Mouse (Mus musculus): ENCODE data around the gene Dcdc2b. TPM values are rescaled to one million over a fixed set of nuclear protein-coding genes. Genes with fewer than 3 reads are reported as not detected.

Gene Dcdc2b
- 2.6 and 3.7 TPM in 2 replicates for polyA plus RNA-seq (2014; fragmentation: Nextera tagmentation; extraction: Ambion mirVana)

GRCm38 (mm10) chr4:129614093-129614492, at the start of gene Dcdc2b:
Gene Dcdc2b, minus strand, starts transcription at chr4:129614257.
- H3K4me2 ChIP-seq (ENCODE audit: low read length), result no peak within 1 kb of the TSS
- H3K9me3 ChIP-seq (ENCODE audit: control insufficient read depth, low read length), result no peaks in the 10 kb centered on the region
- H3K36me3 ChIP-seq (ENCODE audit: control insufficient read depth, insufficient read depth, low read length), result peaks cover 25% of the 10 kb centered on the region
- no peaks in the 10 kb centered on the region for H3K27me3 ChIP-seq (replicated peaks; ENCODE audit: control insufficient read depth, insufficient read depth, low read length)
- H3K4me1 ChIP-seq (replicated peaks; ENCODE audit: control insufficient read depth, insufficient read depth, low read length), result peaks cover 6% of the 10 kb centered on the region
- H3K27ac ChIP-seq (ENCODE audit: low read depth), result no peak within 1 kb of the TSS
- H3K4me3 ChIP-seq (ENCODE audit: low read depth, low read length), result no peak within 1 kb of the TSS
- no peak within 1 kb of the TSS for H3K9ac ChIP-seq (ENCODE audit: low read length)
- WGBS, result 84% methylated on average over 6 of the region's 6 CpGs
- no peak for DNase-seq (ENCODE audit: low spot score)
- no peak for ATAC-seq (replicated peaks; ENCODE audit: low FRiP score, low TSS enrichment, low read depth)

DNA sequence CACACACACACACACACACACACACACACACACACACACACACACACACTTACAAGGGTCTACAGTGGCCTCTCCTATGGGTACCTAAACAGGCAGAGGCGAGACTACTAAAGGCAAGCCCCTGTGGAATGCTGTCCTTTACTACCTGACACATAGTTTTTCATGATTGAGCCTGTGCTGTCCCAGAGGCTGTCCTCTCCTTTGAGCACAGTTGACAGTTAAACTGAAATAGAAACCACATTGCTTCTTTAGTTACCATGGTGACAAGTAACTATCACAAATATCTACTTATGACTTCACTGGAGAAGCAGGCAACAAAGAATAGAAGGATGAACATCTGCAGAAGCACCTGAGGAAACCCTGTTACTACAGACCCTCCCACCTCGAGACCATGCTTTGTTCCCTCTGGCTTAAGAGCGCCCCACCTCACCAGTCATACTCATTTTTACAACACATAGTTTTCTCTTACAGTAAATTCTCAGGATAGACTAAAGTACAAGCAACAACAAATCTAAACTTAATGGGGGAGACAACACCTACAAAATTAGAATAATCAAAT, 48.3 kb upstream of the Dcdc2b start:
- no peak overlapping the region for H3K9ac ChIP-seq (ENCODE audit: low read length)
- no peak overlapping the region for H3K4me2 ChIP-seq (ENCODE audit: low read length)
- H3K4me1 ChIP-seq (replicated peaks; ENCODE audit: control insufficient read depth, insufficient read depth, low read length), result peaks cover 6% of the 10 kb centered on the region; the same call in 1 of the 2 replicates
- H3K36me3 ChIP-seq (ENCODE audit: control insufficient read depth, insufficient read depth, low read length), result peaks cover 56% of the 10 kb centered on the region
- no peaks in the 10 kb centered on the region for H3K9me3 ChIP-seq (ENCODE audit: control insufficient read depth, low read length)
- 85% methylated on average over 3 of the region's 3 CpGs for WGBS
- no peak for ATAC-seq (replicated peaks; ENCODE audit: low FRiP score, low TSS enrichment, low read depth)
- no peak for DNase-seq (ENCODE audit: low spot score)
- H3K27ac ChIP-seq (ENCODE audit: low read depth), result no peak overlapping the region
- no peak overlapping the region for H3K4me3 ChIP-seq (ENCODE audit: low read depth, low read length)
- no peaks in the 10 kb centered on the region for H3K27me3 ChIP-seq (replicated peaks; ENCODE audit: control insufficient read depth, insufficient read depth, low read length)

- ATAC-seq (replicated peaks; ENCODE audit: low FRiP score, low TSS enrichment, low read depth), result no peak
- WGBS, result 42% methylated on average over 3 of the region's 3 CpGs
Observed at GRCm38 (mm10) chr4:129661584-129661983, 47.5 kb upstream of the Dcdc2b start.

GRCm38 (mm10) chr4:129654770-129655169, 40.7 kb upstream of the Dcdc2b start:
- Histone ChIP-seq H3K9me3 (ENCODE audit: control insufficient read depth, low read length) (no peaks in the 10 kb centered on the region), H3K36me3 (ENCODE audit: control insufficient read depth, insufficient read depth, low read length) (peaks cover 98% of the 10 kb centered on the region), H3K4me3 (ENCODE audit: low read depth, low read length) (no peak overlapping the region), H3K4me2 (ENCODE audit: low read length) (no peak overlapping the region), H3K27ac (ENCODE audit: low read depth) (no peak overlapping the region), H3K4me1 (replicated peaks; ENCODE audit: control insufficient read depth, insufficient read depth, low read length) (no peaks in the 10 kb centered on the region), H3K9ac (ENCODE audit: low read length) (no peak overlapping the region), H3K27me3 (replicated peaks; ENCODE audit: control insufficient read depth, insufficient read depth, low read length) (no peaks in the 10 kb centered on the region)
- ATAC-seq (replicated peaks; ENCODE audit: low FRiP score, low TSS enrichment, low read depth), result no peak
- 90% methylated on average over 14 of the region's 14 CpGs for WGBS
- no peak for DNase-seq (ENCODE audit: low spot score)

More at GRCm38 (mm10) chr4:129661584-129661983, 47.5 kb upstream of the Dcdc2b start:
- peaks cover 60% of the 10 kb centered on the region for H3K36me3 ChIP-seq (ENCODE audit: control insufficient read depth, insufficient read depth, low read length)
- peaks cover 6% of the 10 kb centered on the region; the same call in 1 of the 2 replicates for H3K4me1 ChIP-seq (replicated peaks; ENCODE audit: control insufficient read depth, insufficient read depth, low read length)
- peak overlapping the region; percentile 23; the same call in 1 of the 2 replicates for H3K27ac ChIP-seq (ENCODE audit: low read depth)
- DNase-seq (ENCODE audit: low spot score), result no peak
- no peak overlapping the region for H3K4me3 ChIP-seq (ENCODE audit: low read depth, low read length)
- H3K9me3 ChIP-seq (ENCODE audit: control insufficient read depth, low read length), result no peaks in the 10 kb centered on the region
- H3K4me2 ChIP-seq (ENCODE audit: low read length), result no peak overlapping the region
- H3K27me3 ChIP-seq (replicated peaks; ENCODE audit: control insufficient read depth, insufficient read depth, low read length), result no peaks in the 10 kb centered on the region
- no peak overlapping the region for H3K9ac ChIP-seq (ENCODE audit: low read length)

DNA sequence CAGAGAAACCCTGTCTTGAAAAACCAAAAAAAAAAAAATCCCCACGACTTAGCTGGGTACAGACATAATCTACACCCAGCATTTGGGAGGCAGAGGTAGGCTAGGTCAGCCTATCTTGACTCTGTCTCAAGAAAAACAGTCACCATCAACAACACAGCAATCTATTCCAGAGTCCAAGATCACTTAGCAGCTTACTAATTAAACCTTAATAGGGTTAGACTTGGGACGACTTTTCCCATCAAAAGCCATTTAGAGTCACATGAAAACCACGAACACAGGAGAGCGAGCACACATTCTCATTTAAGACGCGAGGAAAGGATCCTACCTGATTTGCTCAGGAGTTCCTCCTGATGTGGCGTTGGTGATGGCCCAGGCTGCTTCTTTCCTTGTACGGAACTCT, 36.3 kb upstream of the Dcdc2b start:
- no peak overlapping the region for H3K9ac ChIP-seq (ENCODE audit: low read length)
- H3K9me3 ChIP-seq (ENCODE audit: control insufficient read depth, low read length), result no peaks in the 10 kb centered on the region
- no peak overlapping the region for H3K27ac ChIP-seq (ENCODE audit: low read depth)
- 96% methylated on average over 8 of the region's 8 CpGs for WGBS
- no peak for ATAC-seq (replicated peaks; ENCODE audit: low FRiP score, low TSS enrichment, low read depth)
- peaks cover 98% of the 10 kb centered on the region for H3K36me3 ChIP-seq (ENCODE audit: control insufficient read depth, insufficient read depth, low read length)
- no peaks in the 10 kb centered on the region for H3K27me3 ChIP-seq (replicated peaks; ENCODE audit: control insufficient read depth, insufficient read depth, low read length)
- DNase-seq (ENCODE audit: low spot score), result no peak
- H3K4me3 ChIP-seq (ENCODE audit: low read depth, low read length), result no peak overlapping the region
- no peak overlapping the region for H3K4me2 ChIP-seq (ENCODE audit: low read length)
- H3K4me1 ChIP-seq (replicated peaks; ENCODE audit: control insufficient read depth, insufficient read depth, low read length), result no peaks in the 10 kb centered on the region

DNA sequence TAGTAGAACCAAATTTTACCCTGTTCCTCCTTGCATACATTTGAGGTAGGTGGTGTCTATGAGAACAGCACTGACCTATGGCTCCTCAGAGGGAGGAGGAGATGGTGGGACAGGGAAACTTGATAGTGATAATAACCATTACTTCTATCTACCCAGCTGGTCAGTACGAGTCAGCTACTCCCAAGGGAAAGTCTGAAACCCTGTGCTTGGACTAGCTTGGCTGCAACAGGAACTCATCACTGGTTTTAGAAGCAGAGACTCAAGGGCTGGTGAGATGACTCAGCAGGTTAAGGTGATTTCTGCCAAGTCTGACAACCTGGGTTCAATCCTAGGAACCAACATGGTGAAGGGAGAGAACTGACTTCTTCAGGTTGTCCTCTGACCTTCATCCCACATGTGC, 34.6 kb upstream of the Dcdc2b start:
- no peak overlapping the region for H3K9ac ChIP-seq (ENCODE audit: low read length)
- peaks cover 96% of the 10 kb centered on the region for H3K36me3 ChIP-seq (ENCODE audit: control insufficient read depth, insufficient read depth, low read length)
- H3K27ac ChIP-seq (ENCODE audit: low read depth), result no peak overlapping the region
- no peak overlapping the region for H3K4me2 ChIP-seq (ENCODE audit: low read length)
- no peak overlapping the region for H3K4me3 ChIP-seq (ENCODE audit: low read depth, low read length)
- DNase-seq (ENCODE audit: low spot score), result no peak
- H3K9me3 ChIP-seq (ENCODE audit: control insufficient read depth, low read length), result no peaks in the 10 kb centered on the region
- ATAC-seq (replicated peaks; ENCODE audit: low FRiP score, low TSS enrichment, low read depth), result no peak
- 78% methylated on average over 1 of the region's 1 CpGs for WGBS
- no peaks in the 10 kb centered on the region for H3K4me1 ChIP-seq (replicated peaks; ENCODE audit: control insufficient read depth, insufficient read depth, low read length)
- H3K27me3 ChIP-seq (replicated peaks; ENCODE audit: control insufficient read depth, insufficient read depth, low read length), result no peaks in the 10 kb centered on the region

- H3K4me2 ChIP-seq (ENCODE audit: low read length), result no peak overlapping the region
- WGBS, result 86% methylated on average over 6 of the region's 6 CpGs
- DNase-seq (ENCODE audit: low spot score) (no peak), ATAC-seq (replicated peaks; ENCODE audit: low FRiP score, low TSS enrichment, low read depth) (no peak)
- no peak overlapping the region for H3K9ac ChIP-seq (ENCODE audit: low read length)
- H3K36me3 ChIP-seq (ENCODE audit: control insufficient read depth, insufficient read depth, low read length), result peaks cover 67% of the 10 kb centered on the region
- no peaks in the 10 kb centered on the region for H3K27me3 ChIP-seq (replicated peaks; ENCODE audit: control insufficient read depth, insufficient read depth, low read length)
- H3K4me3 ChIP-seq (ENCODE audit: low read depth, low read length), result no peak overlapping the region
- H3K27ac ChIP-seq (ENCODE audit: low read depth), result no peak overlapping the region
- peaks cover 5% of the 10 kb centered on the region; the same call in 1 of the 2 replicates for H3K4me1 ChIP-seq (replicated peaks; ENCODE audit: control insufficient read depth, insufficient read depth, low read length)
- no peaks in the 10 kb centered on the region for H3K9me3 ChIP-seq (ENCODE audit: control insufficient read depth, low read length)
Observed at GRCm38 (mm10) chr4:129645204-129645603, 31.1 kb upstream of the Dcdc2b start.

DNA sequence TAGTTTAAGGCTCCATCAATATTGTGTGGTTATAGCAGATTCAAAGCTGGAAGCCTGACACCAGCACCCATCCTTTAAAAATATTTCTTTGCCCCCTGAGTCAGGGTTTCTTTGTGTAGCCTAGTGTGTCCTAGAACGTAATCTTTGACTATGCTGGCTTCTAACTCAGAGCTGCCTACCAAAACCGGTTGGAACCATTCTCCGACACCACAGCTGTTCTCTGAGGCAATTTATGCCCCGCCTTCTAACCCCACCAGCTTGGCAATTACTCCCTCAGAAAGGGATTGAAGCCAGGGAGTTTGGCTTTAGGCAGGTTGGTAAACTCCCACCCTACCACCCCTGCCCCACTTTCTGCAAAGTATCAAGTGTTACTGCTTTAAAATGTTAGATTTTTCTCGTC, 27.7 kb upstream of the Dcdc2b start:
- peaks cover 58% of the 10 kb centered on the region for H3K36me3 ChIP-seq (ENCODE audit: control insufficient read depth, insufficient read depth, low read length)
- DNase-seq (ENCODE audit: low spot score), result no peak
- ATAC-seq (replicated peaks; ENCODE audit: low FRiP score, low TSS enrichment, low read depth), result no peak
- no peaks in the 10 kb centered on the region for H3K27me3 ChIP-seq (replicated peaks; ENCODE audit: control insufficient read depth, insufficient read depth, low read length)
- peak overlapping the region; percentile 67; the same call in 1 of the 2 replicates for H3K4me3 ChIP-seq (ENCODE audit: low read depth, low read length)
- no peak overlapping the region for H3K27ac ChIP-seq (ENCODE audit: low read depth)
- whole genome bisulfite sequencing, result 54% methylated on average over 5 of the region's 5 CpGs
- H3K9ac ChIP-seq (ENCODE audit: low read length), result no peak overlapping the region
- no peaks in the 10 kb centered on the region for H3K9me3 ChIP-seq (ENCODE audit: control insufficient read depth, low read length)
- peak overlapping the region; percentile 90 for H3K4me2 ChIP-seq (ENCODE audit: low read length)
- peaks cover 21% of the 10 kb centered on the region for H3K4me1 ChIP-seq (replicated peaks; ENCODE audit: control insufficient read depth, insufficient read depth, low read length)
